Mouse (Mus musculus) intestine, embryonic 14.5 days (tissue): Measurements from ENCODE around the gene Itm2b. TPM values are rescaled to one million over a fixed set of nuclear protein-coding genes. Genes with fewer than 3 reads are reported as not detected.

Experiments
- ATAC-seq: fragments of 200-750 bp; cut with Nextera tagmentation; replicated peaks from 2 replicates; pipeline ENCODE4 v1.8.0; 2017; ENCODE audit warnings: low read depth, moderate number of reproducible peaks, moderate TSS enrichment, moderate library complexity; ENCODE audit not compliant: low FRiP score, low TSS enrichment
- DNase-seq: peaks from one replicate; pipeline ENCODE4 v3.0.0-alpha.2; 2018; ENCODE audit warnings: low spot score
- H3K27ac ChIP-seq: fragments of 300-500 bp; sonication (generic); 2 replicates; pipeline ENCODE4 v1.5.1; 2014; ENCODE audit warnings: low read depth, mild to moderate bottlenecking, control low read depth
- H3K27me3 ChIP-seq: fragments of 300-500 bp; sonication (generic); replicated peaks from 2 replicates; pipeline ENCODE4 v1.6.1; 2014; ENCODE audit warnings: low read length, control low read depth; ENCODE audit not compliant: control insufficient read depth, insufficient read depth
- H3K36me3 ChIP-seq: fragments of 300-500 bp; sonication (generic); 2 replicates; pipeline ENCODE4 v1.6.1; 2014; ENCODE audit warnings: low read length, control low read depth; ENCODE audit not compliant: control insufficient read depth, insufficient read depth
- H3K4me1 ChIP-seq: fragments of 300-500 bp; sonication (generic); replicated peaks from 2 replicates; pipeline ENCODE4 v1.6.1; 2014; ENCODE audit warnings: low read length, control low read depth, mixed read lengths; ENCODE audit not compliant: control insufficient read depth, insufficient read depth
- H3K4me2 ChIP-seq: fragments of 300-500 bp; sonication (generic); 2 replicates; pipeline ENCODE4 v1.6.1; 2014; ENCODE audit warnings: low read length
- H3K4me3 ChIP-seq: fragments of 300-500 bp; sonication (generic); 2 replicates; pipeline ENCODE4 v1.5.1; 2014; ENCODE audit warnings: low read depth, low read length, control low read depth, mixed read lengths
- H3K9ac ChIP-seq: fragments of 300-500 bp; sonication (generic); 2 replicates; pipeline ENCODE4 v1.6.1; 2014; ENCODE audit warnings: mild to moderate bottlenecking, low read length
- H3K9me3 ChIP-seq: fragments of 300-500 bp; sonication (generic); 2 replicates; pipeline ENCODE4 v1.6.1; 2016; ENCODE audit warnings: low read length, control low read depth; ENCODE audit not compliant: control insufficient read depth
- WGBS: fragments of 180-500 bp; shearing (Covaris S2); extraction: QIAGEN DNeasy Blood & Tissue Kit; methylation state at CpG from one replicate; pipeline ENCODE4 v1.1.7; 2014; 5-methylcytosine and 5-hydroxymethylcytosine counted together
- polyA plus RNA-seq: library from polyadenylated mRNA; unstranded; fragments of >200 nt; fragmentation: Nextera tagmentation; extraction: Ambion mirVana; gene quantifications from 2 replicates; pipeline ENCODE4 v1.2.1, GENCODE M21; 2014

Itm2b gene
- polyA plus RNA-seq, 1 experiment from 2014 or later = 606 TPM

DNA sequence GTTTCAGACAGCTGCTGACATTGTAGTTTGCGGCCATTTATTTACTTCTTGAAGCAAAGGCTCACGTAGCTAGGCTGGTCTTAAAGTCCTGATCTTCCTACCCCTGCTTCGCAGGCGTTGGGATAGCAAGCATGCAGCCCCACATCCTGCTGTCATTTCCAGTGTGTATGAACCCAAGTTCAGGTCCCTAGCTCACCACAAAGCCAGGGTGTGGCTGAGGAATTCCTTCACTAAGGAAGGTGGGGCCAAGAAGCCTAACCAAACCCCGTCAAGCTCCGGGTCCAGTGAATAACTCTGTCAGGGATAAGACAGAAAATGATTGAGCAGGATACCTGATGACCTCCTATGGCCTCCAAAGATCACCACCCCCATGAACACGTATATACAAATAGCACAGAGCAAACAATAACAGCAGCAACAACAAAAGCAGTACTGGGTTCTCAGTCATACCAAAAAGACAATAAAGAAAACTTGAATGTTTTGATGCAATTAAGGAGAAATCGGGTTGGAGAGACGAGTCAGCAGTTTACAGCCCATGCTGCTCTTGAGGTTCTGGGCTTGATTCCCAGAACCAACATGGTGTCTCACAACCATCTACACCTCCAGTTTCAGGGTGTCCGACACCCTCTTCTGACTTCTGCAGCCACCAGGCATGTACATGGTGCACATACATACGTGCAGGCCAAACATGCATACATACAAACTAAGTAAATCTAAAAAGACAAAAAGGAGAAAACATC is 17.4 kb upstream of the Itm2b start:
- H3K27me3 ChIP-seq = no peaks in the 10 kb centered on the region
- H3K27ac ChIP-seq = no peak overlapping the region
- no peak for ATAC-seq
- no peak for DNase-seq
- 60% methylated on average over 11 of the region's 11 CpGs for WGBS
- H3K36me3 ChIP-seq = no peaks in the 10 kb centered on the region
- H3K9me3 ChIP-seq = no peaks in the 10 kb centered on the region
- H3K4me1 ChIP-seq = no peaks in the 10 kb centered on the region
- H3K9ac ChIP-seq = no peak overlapping the region
- H3K4me3 ChIP-seq = no peak overlapping the region
- H3K4me2 ChIP-seq = no peak overlapping the region

DNA sequence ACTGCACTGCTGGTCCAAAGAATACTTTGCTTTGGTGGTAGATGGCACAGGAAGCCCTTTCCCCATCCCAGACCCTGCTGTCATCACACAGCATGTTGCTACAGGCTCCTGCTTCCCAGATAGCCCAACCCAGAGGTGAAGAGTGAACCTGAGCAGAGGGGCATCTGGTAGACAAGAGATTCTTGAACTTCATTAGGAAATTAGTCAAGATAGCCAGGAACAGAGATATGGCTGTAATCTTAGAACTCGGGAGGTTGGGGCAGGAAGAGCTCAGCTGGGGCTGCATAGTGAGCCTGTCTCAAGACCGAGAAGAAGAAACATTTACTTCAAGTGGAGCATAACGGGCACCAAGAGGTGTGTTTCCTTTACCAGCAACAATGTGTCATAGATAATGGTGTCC is 16.3 kb upstream of the Itm2b start:
- no peaks in the 10 kb centered on the region for H3K9me3 ChIP-seq
- no peaks in the 10 kb centered on the region for H3K4me1 ChIP-seq
- H3K9ac ChIP-seq = no peak overlapping the region
- H3K4me2 ChIP-seq = no peak overlapping the region
- 76% methylated on average over 3 of the region's 3 CpGs for WGBS
- no peak overlapping the region for H3K27ac ChIP-seq
- H3K36me3 ChIP-seq = no peaks in the 10 kb centered on the region
- H3K4me3 ChIP-seq = no peak overlapping the region
- H3K27me3 ChIP-seq = no peaks in the 10 kb centered on the region
- DNase-seq (no peak), ATAC-seq (no peak)

DNA sequence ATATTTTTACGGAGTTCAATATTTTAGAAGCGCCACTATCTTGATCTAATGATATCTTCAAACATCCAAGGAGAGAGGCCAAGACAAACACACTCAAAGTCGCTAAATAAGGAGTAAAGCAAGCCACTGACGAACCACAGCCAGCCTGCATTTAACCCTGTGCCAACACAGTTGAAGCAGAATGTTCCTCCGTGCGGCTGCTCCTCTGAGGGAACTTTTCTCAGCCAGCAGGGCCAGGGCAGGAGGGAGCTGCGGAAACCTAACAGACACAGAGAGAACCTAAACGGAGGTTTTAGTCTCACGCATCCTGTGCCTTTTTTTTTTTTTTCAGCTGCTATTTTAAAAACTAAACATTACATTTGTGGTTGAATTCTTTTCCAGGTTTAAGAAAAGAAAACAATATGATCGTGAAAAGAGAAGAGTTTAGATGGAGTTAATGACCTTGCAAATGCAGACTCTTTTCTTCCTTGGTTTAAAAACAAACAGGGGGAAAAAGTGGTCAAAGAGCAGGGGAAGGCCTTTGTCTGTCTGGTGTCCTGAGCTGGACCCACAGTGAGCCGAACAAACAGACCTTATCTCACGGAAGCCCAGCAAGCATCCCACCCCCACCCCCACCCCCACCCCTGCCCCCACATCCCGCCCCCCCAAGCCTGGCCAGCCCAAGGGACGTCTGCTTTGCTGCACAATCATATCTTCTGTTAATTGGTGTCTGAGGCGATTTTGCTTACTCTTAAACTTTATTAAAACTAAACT is 15.0 kb upstream of the Itm2b start:
- no peak overlapping the region for H3K9ac ChIP-seq
- peak overlapping the region; percentile 18; the same call in 1 of the 2 replicates for H3K4me2 ChIP-seq
- 23% methylated on average over 15 of the region's 15 CpGs for WGBS

DNA sequence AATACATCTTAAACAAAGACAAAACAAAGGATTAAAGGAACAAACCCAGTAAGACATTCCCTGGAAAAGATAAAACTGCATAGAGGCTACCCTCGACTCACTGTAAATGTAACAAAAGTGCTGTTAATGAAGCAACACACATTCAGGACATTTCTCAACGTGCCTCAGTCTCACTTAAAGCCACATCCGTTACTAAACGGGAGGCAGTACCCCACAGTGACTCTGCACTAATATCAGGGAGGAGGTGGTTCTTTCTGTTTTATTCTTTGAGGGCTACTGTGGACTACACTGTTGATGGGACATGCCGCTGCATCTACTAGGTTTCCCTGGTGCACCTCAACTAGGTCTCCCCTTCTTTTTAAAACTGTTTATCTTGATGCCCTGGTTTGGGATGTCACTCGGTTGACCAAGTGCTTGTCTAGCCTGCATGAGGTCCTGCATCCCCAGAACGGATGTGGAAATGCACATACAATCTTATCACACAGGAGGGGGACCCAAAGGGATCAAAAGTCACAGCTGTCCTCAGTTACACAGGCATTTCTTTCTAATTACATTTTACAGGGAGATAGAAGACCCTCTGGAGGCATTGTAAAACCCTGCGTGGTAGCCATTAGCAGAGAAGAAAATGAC is 13.4 kb upstream of the Itm2b start:
- Histone ChIP-seq H3K4me2 (no peak overlapping the region), H3K27me3 (no peaks in the 10 kb centered on the region), H3K27ac (no peak overlapping the region), H3K9ac (no peak overlapping the region), H3K36me3 (no peaks in the 10 kb centered on the region), H3K4me1 (no peaks in the 10 kb centered on the region), H3K9me3 (no peaks in the 10 kb centered on the region), H3K4me3 (no peak overlapping the region)
- DNase-seq (no peak), ATAC-seq (no peak)
- WGBS = 72% methylated on average over 8 of the region's 8 CpGs

More for the DNA sequence above, 15.0 kb upstream of the Itm2b start:
- no peak overlapping the region for H3K4me3 ChIP-seq
- H3K27ac ChIP-seq = no peak overlapping the region
- DNase-seq (no peak), ATAC-seq (no peak)
- no peaks in the 10 kb centered on the region for H3K9me3 ChIP-seq
- no peaks in the 10 kb centered on the region for H3K4me1 ChIP-seq
- no peaks in the 10 kb centered on the region for H3K36me3 ChIP-seq
- H3K27me3 ChIP-seq = no peaks in the 10 kb centered on the region

DNA sequence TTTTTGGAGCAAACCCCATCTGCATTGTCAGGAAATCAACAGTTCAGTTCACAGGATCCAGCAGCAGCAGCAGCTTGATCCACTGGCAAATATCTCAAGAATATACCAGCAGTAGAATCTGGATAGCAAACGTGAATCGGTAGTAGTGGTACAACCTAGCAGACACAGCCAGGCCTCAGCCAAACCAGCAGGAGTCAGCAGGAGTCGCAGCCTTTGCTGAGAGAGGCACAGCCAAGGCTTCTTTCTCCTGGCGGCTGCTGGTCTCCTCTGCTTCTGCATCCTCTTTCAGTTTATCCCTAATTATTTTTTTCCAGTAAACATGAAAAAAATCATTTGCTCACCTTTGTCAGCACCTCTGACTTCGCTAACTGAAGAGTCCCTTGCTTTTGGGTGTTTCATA is 10.7 kb upstream of the Itm2b start:
- DNase-seq (no peak), ATAC-seq (no peak)
- no peak overlapping the region for H3K27ac ChIP-seq
- no peaks in the 10 kb centered on the region for H3K9me3 ChIP-seq
- H3K27me3 ChIP-seq = no peaks in the 10 kb centered on the region
- no peaks in the 10 kb centered on the region for H3K36me3 ChIP-seq
- WGBS = 53% methylated on average over 5 of the region's 5 CpGs
- no peaks in the 10 kb centered on the region for H3K4me1 ChIP-seq
- H3K9ac ChIP-seq = no peak overlapping the region
- no peak overlapping the region for H3K4me2 ChIP-seq
- H3K4me3 ChIP-seq = no peak overlapping the region

DNA sequence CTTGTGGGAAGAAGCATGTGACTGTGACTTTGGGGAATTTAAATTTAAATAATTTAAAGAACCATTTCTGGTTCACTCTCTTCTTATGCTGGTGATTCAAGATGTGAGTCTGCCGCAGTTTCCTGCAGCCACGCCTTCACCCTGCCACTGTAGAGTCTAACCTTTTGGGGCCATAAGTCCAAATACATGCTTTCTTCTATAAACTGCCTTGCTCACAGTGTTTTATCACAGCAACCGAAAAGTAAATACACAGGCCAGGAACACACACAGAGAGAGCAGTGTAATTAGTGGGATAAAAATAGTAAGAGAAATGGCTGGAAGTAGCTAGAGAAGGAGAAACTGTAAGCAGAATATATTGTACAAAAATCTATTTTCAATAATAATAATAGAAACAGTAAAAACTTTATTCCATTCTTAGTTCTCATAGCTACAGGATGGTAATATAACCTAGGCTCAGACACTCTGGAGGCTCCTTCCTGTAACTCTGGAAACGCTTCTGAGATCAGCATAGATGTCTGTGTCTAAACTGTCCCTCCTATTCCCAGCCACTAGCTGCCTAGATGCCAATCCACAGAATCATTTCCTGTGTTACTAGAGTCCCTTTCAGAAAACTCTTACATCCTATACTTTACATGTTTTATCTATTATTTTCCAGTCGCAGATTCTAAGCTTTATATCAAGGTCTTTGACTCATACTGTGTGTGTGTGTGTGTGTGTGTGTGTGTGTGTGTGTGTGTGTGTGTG is 9.3 kb upstream of the Itm2b start:
- no peak overlapping the region for H3K27ac ChIP-seq

DNA sequence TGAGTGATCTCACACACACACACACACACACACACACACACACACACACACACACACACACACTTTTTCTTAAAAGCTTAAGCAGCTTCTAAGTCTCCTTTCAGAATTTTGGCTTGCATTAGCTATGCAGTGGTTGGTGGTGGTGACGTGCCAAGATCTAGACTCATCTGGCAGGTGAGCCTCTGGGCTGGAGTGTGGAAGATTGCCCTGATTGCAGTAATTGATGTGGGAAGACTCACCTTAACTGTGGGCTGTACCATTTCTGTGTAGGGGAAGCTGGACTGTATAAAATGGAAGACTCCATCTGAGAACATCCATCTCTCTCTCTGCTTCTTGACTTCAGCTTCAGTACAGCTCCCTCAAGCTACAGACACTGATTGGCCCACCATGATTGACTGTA is 6.4 kb upstream of the Itm2b start:
- Histone ChIP-seq H3K4me3 (no peak overlapping the region), H3K27me3 (no peaks in the 10 kb centered on the region), H3K36me3 (no peaks in the 10 kb centered on the region), H3K4me2 (no peak overlapping the region), H3K9me3 (no peaks in the 10 kb centered on the region), H3K4me1 (0 out of 2 replicates have a peak, but pooled peaks cover 4% of the 10 kb centered on the region), H3K27ac (no peak overlapping the region), H3K9ac (no peak overlapping the region)
- no peak for ATAC-seq
- DNase-seq = no peak
- WGBS = 83% methylated on average over 1 of the region's 1 CpGs

More for the DNA sequence above, 9.3 kb upstream of the Itm2b start:
- Histone ChIP-seq H3K36me3 (no peaks in the 10 kb centered on the region), H3K9ac (no peak overlapping the region), H3K27me3 (no peaks in the 10 kb centered on the region), H3K4me1 (no peaks in the 10 kb centered on the region), H3K4me2 (no peak overlapping the region), H3K4me3 (no peak overlapping the region), H3K9me3 (no peaks in the 10 kb centered on the region)
- WGBS = 52% methylated on average over 5 of the region's 5 CpGs
- no peak for DNase-seq
- ATAC-seq = no peak

DNA sequence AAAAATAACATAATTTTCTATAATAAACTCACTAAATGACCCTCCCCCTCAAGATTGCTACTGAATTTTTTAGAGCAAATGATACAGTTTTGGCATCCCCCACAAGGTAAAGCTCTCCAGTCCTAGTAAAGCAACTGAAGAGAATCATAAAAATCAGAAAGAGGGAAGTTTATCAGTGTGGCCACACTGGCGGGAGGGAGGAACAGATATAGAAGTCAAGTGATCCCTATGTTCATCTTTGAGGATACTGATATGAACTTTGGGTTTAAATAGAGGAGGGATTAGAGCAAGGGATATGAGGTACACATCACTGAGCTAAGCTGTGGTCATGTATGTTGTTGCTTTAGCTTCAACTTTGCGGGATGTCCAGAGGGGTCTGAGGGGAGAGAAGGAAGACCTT is 5.1 kb upstream of the Itm2b start:
- DNase-seq (no peak), ATAC-seq (no peak)
- 71% methylated on average over 2 of the region's 2 CpGs for WGBS
- Histone ChIP-seq H3K4me2 (no peak overlapping the region), H3K27me3 (no peaks in the 10 kb centered on the region), H3K27ac (no peak overlapping the region), H3K36me3 (no peaks in the 10 kb centered on the region), H3K4me3 (no peak overlapping the region), H3K4me1 (peaks cover 8% of the 10 kb centered on the region; the same call in 1 of the 2 replicates), H3K9ac (no peak overlapping the region), H3K9me3 (no peaks in the 10 kb centered on the region)
